Mouse (Mus musculus): ENCODE data around the gene Cwc25. TPM values are rescaled to one million over a fixed set of nuclear protein-coding genes. Genes with fewer than 3 reads are reported as not detected.
A peak's percentile ranks its signal among the peaks of the same experiment; 100 is the strongest.

Cwc25 gene
- polyA plus RNA-seq, 1 experiment from 2014 or later: 14.2 TPM

- Histone ChIP-seq H3K9me3 (ENCODE audit: low read depth, low read length) (no peaks in the 10 kb centered on the region), H3K4me1 (ENCODE audit: insufficient read depth) (peaks cover 35% of the 10 kb centered on the region), H3K9ac (peak overlapping the region; percentile 93), H3K27me3 (ENCODE audit: insufficient read depth, low read length) (no peaks in the 10 kb centered on the region), H3K4me3 (ENCODE audit: low read depth, low read length) (peak overlapping the region; percentile 92), H3K4me2 (peak overlapping the region; percentile 78), H3K36me3 (ENCODE audit: insufficient read depth) (peaks cover 3% of the 10 kb centered on the region; the same call in 1 of the 2 replicates), H3K27ac (ENCODE audit: low read depth) (peak overlapping the region; percentile 96)
- ATAC-seq (ENCODE audit: insufficient read depth): no peak
- DNase-seq: peak; percentile 62
- WGBS: 3% methylated on average over 17 of the region's 17 CpGs
- TF ChIP-seq CTCF (IDR thresholded peaks at IDR 0.05; ENCODE audit: low read depth): no peak
Observed at GRCm38 (mm10) chr11:97800691-97801408, 34.5 kb upstream of the Cwc25 start.

- Histone ChIP-seq H3K4me1 (ENCODE audit: insufficient read depth) (peaks cover 29% of the 10 kb centered on the region), H3K27me3 (ENCODE audit: insufficient read depth, low read length) (no peaks in the 10 kb centered on the region), H3K9ac (peak overlapping the region; percentile 93), H3K4me2 (peak overlapping the region; percentile 78), H3K36me3 (ENCODE audit: insufficient read depth) (peaks cover 3% of the 10 kb centered on the region; the same call in 1 of the 2 replicates), H3K9me3 (ENCODE audit: low read depth, low read length) (no peaks in the 10 kb centered on the region), H3K27ac (ENCODE audit: low read depth) (peak overlapping the region; percentile 96), H3K4me3 (ENCODE audit: low read depth, low read length) (peak overlapping the region; percentile 92)
- no peak for TF ChIP-seq CTCF (IDR thresholded peaks at IDR 0.05; ENCODE audit: low read depth)
- DNase-seq: peak; percentile 84
- under 1% methylated on average over 20 of the region's 43 CpGs for WGBS
- peak; percentile 70 for ATAC-seq (ENCODE audit: insufficient read depth)
Observed at GRCm38 (mm10) chr11:97799994-97800690, 33.8 kb upstream of the Cwc25 start.

- no peaks in the 10 kb centered on the region for H3K9me3 ChIP-seq (ENCODE audit: low read depth, low read length)
- peaks cover 3% of the 10 kb centered on the region; the same call in 1 of the 2 replicates for H3K36me3 ChIP-seq (ENCODE audit: insufficient read depth)
- H3K9ac ChIP-seq: peak overlapping the region; percentile 93
- no peaks in the 10 kb centered on the region for H3K27me3 ChIP-seq (ENCODE audit: insufficient read depth, low read length)
- peak; percentile 75 for ATAC-seq (ENCODE audit: insufficient read depth)
- H3K4me1 ChIP-seq (ENCODE audit: insufficient read depth): peaks cover 22% of the 10 kb centered on the region
- peak overlapping the region; percentile 92 for H3K4me3 ChIP-seq (ENCODE audit: low read depth, low read length)
- no peak for TF ChIP-seq CTCF (IDR thresholded peaks at IDR 0.05; ENCODE audit: low read depth)
- under 1% methylated on average over 71 of the region's 71 CpGs for whole genome bisulfite sequencing
- H3K4me2 ChIP-seq: peak overlapping the region; percentile 78
- DNase-seq: peak; percentile 91
- H3K27ac ChIP-seq (ENCODE audit: low read depth): peak overlapping the region; percentile 96
Observed at GRCm38 (mm10) chr11:97799146-97799993, 33.0 kb upstream of the Cwc25 start.

- DNase-seq (peak; percentile 94), ATAC-seq (ENCODE audit: insufficient read depth) (peak; percentile 33)
- TF ChIP-seq CTCF (IDR thresholded peaks at IDR 0.05; ENCODE audit: low read depth): no peak
- peak within 1 kb of the TSS; percentile 92 for H3K4me3 ChIP-seq (ENCODE audit: low read depth, low read length)
- peak within 1 kb of the TSS; percentile 96 for H3K27ac ChIP-seq (ENCODE audit: low read depth)
- peaks cover 3% of the 10 kb centered on the region; the same call in 1 of the 2 replicates for H3K36me3 ChIP-seq (ENCODE audit: insufficient read depth)
- H3K4me2 ChIP-seq: peak within 1 kb of the TSS; percentile 78
- H3K9ac ChIP-seq: peak within 1 kb of the TSS; percentile 93
- H3K9me3 ChIP-seq (ENCODE audit: low read depth, low read length): no peaks in the 10 kb centered on the region
- H3K4me1 ChIP-seq (ENCODE audit: insufficient read depth): peaks cover 16% of the 10 kb centered on the region
- H3K27me3 ChIP-seq (ENCODE audit: insufficient read depth, low read length): no peaks in the 10 kb centered on the region
- 0% methylated on average over 11 of the region's 11 CpGs for WGBS
Observed at GRCm38 (mm10) chr11:97798782-97799145, 32.4 kb upstream of the Cwc25 start, which contains the start of gene Lasp1. Gene Lasp1 (plus strand): TSS chr11:97799000.

- peak overlapping the region; percentile 8; the same call in 1 of the 2 replicates for H3K27ac ChIP-seq (ENCODE audit: low read depth)
- H3K4me3 ChIP-seq (ENCODE audit: low read depth, low read length): peak overlapping the region; percentile 92; the same call in 1 of the 2 replicates
- 46% methylated on average over 8 of the region's 8 CpGs for WGBS
- peak overlapping the region; percentile 78 for H3K4me2 ChIP-seq
- DNase-seq (no peak), ATAC-seq (ENCODE audit: insufficient read depth) (no peak)
- H3K4me1 ChIP-seq (ENCODE audit: insufficient read depth): peaks cover 14% of the 10 kb centered on the region
- no peak for TF ChIP-seq CTCF (IDR thresholded peaks at IDR 0.05; ENCODE audit: low read depth)
- H3K9ac ChIP-seq: no peak overlapping the region
- no peaks in the 10 kb centered on the region for H3K27me3 ChIP-seq (ENCODE audit: insufficient read depth, low read length)
- H3K9me3 ChIP-seq (ENCODE audit: low read depth, low read length): no peaks in the 10 kb centered on the region
- H3K36me3 ChIP-seq (ENCODE audit: insufficient read depth): peaks cover 3% of the 10 kb centered on the region; the same call in 1 of the 2 replicates
Observed at GRCm38 (mm10) chr11:97798083-97798435, 31.7 kb upstream of the Cwc25 start.

- H3K4me3 ChIP-seq (ENCODE audit: low read depth, low read length): no peak overlapping the region
- peaks cover 3% of the 10 kb centered on the region; the same call in 1 of the 2 replicates for H3K36me3 ChIP-seq (ENCODE audit: insufficient read depth)
- peak overlapping the region; percentile 8; the same call in 1 of the 2 replicates for H3K27ac ChIP-seq (ENCODE audit: low read depth)
- DNase-seq (no peak), ATAC-seq (ENCODE audit: insufficient read depth) (no peak)
- peak overlapping the region; percentile 78; the same call in 1 of the 2 replicates for H3K4me2 ChIP-seq
- no peaks in the 10 kb centered on the region for H3K27me3 ChIP-seq (ENCODE audit: insufficient read depth, low read length)
- H3K9me3 ChIP-seq (ENCODE audit: low read depth, low read length): no peaks in the 10 kb centered on the region
- H3K4me1 ChIP-seq (ENCODE audit: insufficient read depth): peaks cover 13% of the 10 kb centered on the region
- H3K9ac ChIP-seq: no peak overlapping the region
- 51% methylated on average over 15 of the region's 15 CpGs for WGBS
- TF ChIP-seq CTCF (IDR thresholded peaks at IDR 0.05; ENCODE audit: low read depth): no peak
Observed at GRCm38 (mm10) chr11:97797369-97798082, 31.2 kb upstream of the Cwc25 start.
